Mouse (Mus musculus) thymus, adult 2 months (tissue): ENCODE measurements around the gene Stmn1. TPM values are rescaled to one million over a fixed set of nuclear protein-coding genes. Genes with fewer than 3 reads are reported as not detected.

Experiments used
- DNase-seq: peaks from one replicate; pipeline ENCODE4 v3.0.0; 2021
- H3K27ac ChIP-seq: fragments of 200-500 bp; 2 replicates; pipeline ENCODE4 v1.5.1; 2012; ENCODE audit warnings: low read length, control low read depth; ENCODE audit not compliant: control insufficient read depth, insufficient read depth
- H3K27me3 ChIP-seq: fragments of 200-500 bp; 2 replicates; pipeline ENCODE4 v1.6.1; 2012; ENCODE audit warnings: mild to moderate bottlenecking, low read length, moderate library complexity, mixed read lengths; ENCODE audit not compliant: control insufficient read depth, insufficient read depth
- H3K36me3 ChIP-seq: fragments of 200-500 bp; 2 replicates; pipeline ENCODE4 v1.6.1; 2012; ENCODE audit warnings: mild to moderate bottlenecking, low read length, moderate library complexity; ENCODE audit not compliant: control insufficient read depth, insufficient read depth
- H3K4me1 ChIP-seq: fragments of 200-500 bp; replicated peaks from 2 replicates; pipeline ENCODE4 v1.6.1; 2012; ENCODE audit warnings: low read length; ENCODE audit not compliant: control insufficient read depth, insufficient read depth
- H3K4me3 ChIP-seq: fragments of 200-500 bp; 2 replicates; pipeline ENCODE4 v1.5.1; 2012; ENCODE audit warnings: mild to moderate bottlenecking, low read length, control low read depth, moderate library complexity; ENCODE audit not compliant: control insufficient read depth, insufficient read depth
- CTCF ChIP-seq: fragments of 200-500 bp; IDR thresholded peaks from 2 replicates; pipeline ENCODE4 v1.5.1; 2012; ENCODE audit warnings: mild to moderate bottlenecking, control low read depth, low read length, moderate library complexity, borderline replicate concordance; ENCODE audit not compliant: control insufficient read depth, poor library complexity, insufficient read depth; ENCODE audit errors: extremely low read depth
- POLR2A ChIP-seq: fragments of 200-500 bp; IDR thresholded peaks from 2 replicates; pipeline ENCODE4 v1.6.1; 2012; ENCODE audit warnings: mild to moderate bottlenecking, low read length, control low read depth, moderate library complexity; ENCODE audit not compliant: control insufficient read depth, poor library complexity, insufficient read depth; ENCODE audit errors: extremely low read depth
- polyA plus RNA-seq: library from polyadenylated mRNA; depleted of rRNA; stranded (reverse); fragments of >200 nt; gene quantifications from 2 replicates; pipeline ENCODE4 v1.2.3, GENCODE M21; 2012; rRNA removed

The Stmn1 gene
- polyA plus RNA-seq, 1 experiment, result 134 TPM

- H3K27me3 ChIP-seq, result no peaks in the 10 kb centered on the region
- 0 out of 2 replicates have a peak, but pooled peaks cover 8% of the 10 kb centered on the region for H3K36me3 ChIP-seq
- DNase-seq, result no peak
- H3K4me3 ChIP-seq, result no peak overlapping the region
- no peaks in the 10 kb centered on the region for H3K4me1 ChIP-seq
- TF ChIP-seq CTCF, result no peak
- no peak for TF ChIP-seq POLR2A
- no peak overlapping the region for H3K27ac ChIP-seq
Observed at GRCm38 (mm10) chr4:134519281-134519680, 51.2 kb downstream of the Stmn1 start.

Other genes with a start within 250 kb of the Stmn1 start
- 0.11 and 0.16 TPM in 2 replicates for gene Catsper4, start 240.9 kb upstream of the Stmn1 start, polyA plus RNA-seq
- gene Cnksr1, start 229.9 kb upstream of the Stmn1 start, polyA plus RNA-seq, result 3.6 and 4.3 TPM in 2 replicates
- gene E130218I03Rik, start 224.7 kb upstream of the Stmn1 start, polyA plus RNA-seq, result not detected in 2 replicates
- 14.8 and 15.1 TPM in 2 replicates for gene Zfp593, start 222.7 kb upstream of the Stmn1 start, polyA plus RNA-seq
- gene Gm30191, start 221.4 kb upstream of the Stmn1 start, polyA plus RNA-seq, result not detected in 2 replicates
- 5.2 and 6.6 TPM in 2 replicates for gene Grrp1, start 214.2 kb upstream of the Stmn1 start, polyA plus RNA-seq
- gene Pdik1l, start 180.4 kb upstream of the Stmn1 start, polyA plus RNA-seq, result 13.3 and 14.4 TPM in 2 replicates
- 0.43 and 5.9 TPM in 2 replicates for gene Trim63, start 153.2 kb upstream of the Stmn1 start, polyA plus RNA-seq
- 1.1 and 2.0 TPM in 2 replicates for gene Slc30a2, start 125.1 kb upstream of the Stmn1 start, polyA plus RNA-seq
- gene Extl1, start 84.5 kb upstream of the Stmn1 start, polyA plus RNA-seq, result 8.9 and 10.3 TPM in 2 replicates
- gene Pafah2, start 72.0 kb upstream of the Stmn1 start, polyA plus RNA-seq, result 12.2 and 12.3 TPM in 2 replicates
- gene Paqr7, start 28.4 kb downstream of the Stmn1 start, polyA plus RNA-seq, result 47.6 and 52.0 TPM in 2 replicates
- 2.1 and 3.8 TPM in 2 replicates for gene Aunip, start 42.7 kb downstream of the Stmn1 start, polyA plus RNA-seq
- 69.2 and 77.3 TPM in 2 replicates for gene Mtfr1l, start 67.1 kb downstream of the Stmn1 start, polyA plus RNA-seq
- 7.9 and 9.1 TPM in 2 replicates for gene Selenon, start 83.8 kb downstream of the Stmn1 start, polyA plus RNA-seq
- 4.4 and 5.5 TPM in 2 replicates for gene Man1c1, start 236.0 kb downstream of the Stmn1 start, polyA plus RNA-seq